In the genomic region with DNA sequence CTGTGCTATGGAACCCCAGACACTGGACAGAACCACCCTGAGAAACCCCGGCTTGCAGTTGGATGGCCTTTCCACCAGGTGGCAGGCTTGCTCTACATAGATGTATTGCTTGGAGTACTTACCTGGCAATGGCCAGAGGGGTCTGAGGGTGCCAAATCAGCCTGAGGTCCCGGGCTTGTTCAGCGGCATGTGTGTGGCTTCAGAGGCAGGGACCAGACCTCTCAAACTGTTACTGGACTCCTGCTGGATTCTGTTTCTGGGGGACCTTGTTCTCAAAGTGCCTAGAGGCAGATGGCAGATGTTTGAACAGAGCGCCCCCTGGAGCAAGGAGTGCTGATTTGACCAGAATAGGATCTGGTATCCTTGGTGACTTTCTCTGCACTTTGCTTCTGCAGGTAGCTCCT, we compare ENCODE assay signal across 9 mouse cellular contexts.
DNase-seq lines count a peak whose midpoint lies in the region; ATAC-seq and TF ChIP-seq lines count a peak whose summit lies in the region.
"Had no signal": no experiment of that assay in that cellular context is flagged by ENCODE, and none has a peak within 500 bp of the region (broad histone marks: within the 10 kb centered on the region; RNA-seq: fewer than 3 reads in every experiment).

No protein-coding gene starts in this region.

- H3K9me3 ChIP-seq in MEL (replicated peaks; ENCODE audit: insufficient read depth, low read length): no peaks in the 10 kb centered on the region
- no peaks in the 10 kb centered on the region for H3K9me3 ChIP-seq in forebrain, embryonic 16.5 days (ENCODE audit: control insufficient read depth, low read length)
- H3K9me3 ChIP-seq in lung, embryonic 16.5 days (ENCODE audit: control insufficient read depth, low read length): no peaks in the 10 kb centered on the region
- H3K9me3 ChIP-seq: limb, embryonic 12.5 days had no signal

- TF ChIP-seq CTCF in MEL (IDR thresholded peaks at IDR 0.05 in 2 of 3, conservative IDR thresholded peaks at IDR 0.05 in 1 of 3; ENCODE audit: control insufficient read depth in 1 of 3, insufficient read depth in 1 of 3, low read depth in 2 of 3, low read length in 3 of 3, poor library complexity in 1 of 3, severe bottlenecking in 1 of 3): peak; percentile 50 to 67 (median 65)

- peak; percentile 49 for ATAC-seq in forebrain, embryonic 16.5 days
- ATAC-seq in lung, embryonic 16.5 days (ENCODE audit: low read depth): peak; percentile 69; the same call in 1 of the 2 replicates

- H3K9ac ChIP-seq in MEL (ENCODE audit: control insufficient read depth, low read depth, low read length, poor library complexity, severe bottlenecking): no peak overlapping the region
- no peak overlapping the region for H3K9ac ChIP-seq in forebrain, embryonic 16.5 days (replicated peaks; ENCODE audit: low read depth, low read length)
- no peak overlapping the region for H3K9ac ChIP-seq in lung, embryonic 16.5 days (ENCODE audit: low read length)
- H3K9ac ChIP-seq: limb, embryonic 12.5 days had no signal

- no peak for TF ChIP-seq EP300 in MEL (IDR thresholded peaks at IDR 0.05; ENCODE audit: low read depth in 1 of 2, low read length in 2 of 2)

- no peaks in the 10 kb centered on the region for H3K79me2 ChIP-seq in MEL (ENCODE audit: control insufficient read depth, insufficient read depth, low read length, poor library complexity)

- no peak for TF ChIP-seq POLR2A in MEL (IDR thresholded peaks at IDR 0.05; ENCODE audit: control insufficient read depth in 1 of 2, insufficient read depth in 1 of 2, low read depth in 1 of 2, low read length in 2 of 2, poor library complexity in 1 of 2)

- H3K27ac ChIP-seq in MEL (ENCODE audit: control insufficient read depth, low read depth, low read length): no peak overlapping the region
- no peak overlapping the region for H3K27ac ChIP-seq in forebrain, embryonic 16.5 days (ENCODE audit: low read length)
- H3K27ac ChIP-seq in lung, embryonic 16.5 days (ENCODE audit: low read length): no peak overlapping the region
- H3K27ac ChIP-seq: limb, embryonic 12.5 days had no signal

- TF ChIP-seq RAD21 in MEL (IDR thresholded peaks at IDR 0.05; ENCODE audit: low read depth, low read length): peak; percentile 68

- no peak overlapping the region for H3K4me3 ChIP-seq in MEL (ENCODE audit: control insufficient read depth in 1 of 2, insufficient read depth in 1 of 2, low read depth in 2 of 2, low read length in 2 of 2)
- H3K4me3 ChIP-seq in forebrain, embryonic 16.5 days (replicated peaks; ENCODE audit: low read length): no peak overlapping the region
- H3K4me3 ChIP-seq in lung, embryonic 16.5 days (ENCODE audit: low read length): no peak overlapping the region
- H3K4me3 ChIP-seq: limb, embryonic 12.5 days had no signal

- no peaks in the 10 kb centered on the region for H3K4me1 ChIP-seq in MEL (ENCODE audit: control insufficient read depth in 1 of 2, insufficient read depth in 2 of 2, low read length in 2 of 2)
- H3K4me1 ChIP-seq in forebrain, embryonic 16.5 days (replicated peaks; ENCODE audit: control insufficient read depth, insufficient read depth, low read length): peaks cover 19% of the 10 kb centered on the region
- peaks cover 3% of the 10 kb centered on the region; the same call in 1 of the 2 replicates for H3K4me1 ChIP-seq in lung, embryonic 16.5 days (replicated peaks; ENCODE audit: control insufficient read depth, insufficient read depth, low read length)

- H3K27me3 ChIP-seq in MEL (ENCODE audit: control insufficient read depth in 1 of 2, insufficient read depth in 2 of 2, low read length in 2 of 2): no peaks in the 10 kb centered on the region
- H3K27me3 ChIP-seq in forebrain, embryonic 16.5 days (replicated peaks; ENCODE audit: control insufficient read depth, insufficient read depth, low read length): no peaks in the 10 kb centered on the region; the same call in 1 of the 2 replicates
- peaks cover 2% of the 10 kb centered on the region; the same call in 1 of the 2 replicates for H3K27me3 ChIP-seq in lung, embryonic 16.5 days (ENCODE audit: control insufficient read depth, insufficient read depth, low read depth, low read length)

- no peaks in the 10 kb centered on the region for H3K36me3 ChIP-seq in MEL (ENCODE audit: control insufficient read depth in 1 of 2, insufficient read depth in 2 of 2, low read length in 2 of 2)
- H3K36me3 ChIP-seq in forebrain, embryonic 16.5 days (ENCODE audit: control insufficient read depth, insufficient read depth): no peaks in the 10 kb centered on the region
- no peaks in the 10 kb centered on the region for H3K36me3 ChIP-seq in lung, embryonic 16.5 days (ENCODE audit: control insufficient read depth, insufficient read depth, low read length)
- H3K36me3 ChIP-seq: limb, embryonic 12.5 days had no signal

- no peak overlapping the region for H3K4me2 ChIP-seq in forebrain, embryonic 16.5 days (ENCODE audit: low read length)
- H3K4me2 ChIP-seq in lung, embryonic 16.5 days (ENCODE audit: low read depth, low read length): no peak overlapping the region
- H3K4me2 ChIP-seq: limb, embryonic 12.5 days had no signal

- peak; percentile 39 for DNase-seq in MEL (ENCODE audit: low read depth, low spot score)
- peak; percentile 83 for DNase-seq in cerebellum, adult 11-12 months
- peak; percentile 90 for DNase-seq in heart, postnatal 4 days
- peak; percentile 86 to 96 for DNase-seq in layer of hippocampus, adult 18-20 months (ENCODE audit: low spot score in 2 of 2)
- DNase-seq in retina, embryonic 14.5 days (ENCODE audit: low spot score): peak; percentile 94
- DNase-seq in thymus, postnatal 25 days: peak; percentile 59

- 7% methylated on average over 4 of the region's 4 CpGs for WGBS in forebrain, embryonic 16.5 days
- WGBS in lung, embryonic 16.5 days: 5% methylated on average over 4 of the region's 4 CpGs

TF ChIP-seq in MEL, 35 proteins besides CTCF, POLR2A, EP300 and RAD21:
- TF ChIP-seq ZC3H11A (IDR thresholded peaks at IDR 0.05; ENCODE audit: low read depth, low read length) (peak; percentile 42; the same call in 1 of the 2 replicates), MXI1 (IDR thresholded peaks at IDR 0.05; ENCODE audit: low read depth, low read length) (no peak), SMC3 (IDR thresholded peaks at IDR 0.05; ENCODE audit: low read depth, low read length) (peak; percentile 66)
TF ChIP-seq in MEL: peak in this region for 2.

Comparison
In these comparisons a context has a peak if more than half of its experiments do, and no peak if none do; other contexts are left out.
1. DNase-seq: peak in every context shown above with its lines; median percentile 94 in retina, embryonic 14.5 days; 91 in layer of hippocampus, adult 18-20 months; 90 in heart, postnatal 4 days; 83 in cerebellum, adult 11-12 months; 59 in thymus, postnatal 25 days; 39 in MEL.